32 mouse cellular contexts compared by ENCODE assay signal in the genomic region with DNA sequence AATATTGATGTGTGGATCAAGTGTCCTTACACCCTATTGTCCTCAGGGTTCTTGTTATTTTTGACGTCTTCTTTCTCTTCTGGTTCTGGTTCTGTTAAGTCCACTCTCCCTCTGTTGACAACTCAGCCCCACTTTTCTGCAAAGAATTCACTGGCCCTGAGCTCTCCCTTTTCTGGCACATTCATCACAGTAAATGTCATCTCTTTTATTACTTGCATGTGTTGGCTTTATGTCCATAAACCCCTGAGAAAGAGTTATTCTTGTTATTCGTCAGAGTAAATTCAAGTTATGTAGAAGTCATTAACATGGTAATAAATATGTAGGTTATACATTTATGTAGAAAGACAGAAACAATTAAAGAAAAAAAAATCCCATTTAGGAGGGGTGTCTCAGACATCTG. TPM values are rescaled to one million over a fixed set of nuclear protein-coding genes. Genes with fewer than 3 reads are reported as not detected.
DNase-seq lines count a peak whose midpoint lies in the region; ATAC-seq and TF ChIP-seq lines count a peak whose summit lies in the region.
"Had no signal": no experiment of that assay in that cellular context is flagged by ENCODE, and none has a peak within 500 bp of the region (broad histone marks: within the 10 kb centered on the region; RNA-seq: fewer than 3 reads in every experiment).

No protein-coding gene starts in this region.

- no peak for ATAC-seq in kidney, postnatal 0 days (replicated peaks; ENCODE audit: low FRiP score, low read depth)
- ATAC-seq: activated CD4-positive, CD25-positive, alpha-beta regulatory T cell, adult 4 months; CD4-positive, CD25-positive, alpha-beta regulatory T cell, adult 4 months; forebrain, embryonic 14.5 days; forebrain, postnatal 0 days; hindbrain, embryonic 16.5 days; inflammation-experienced regulatory T-cells, adult 6 months had no signal

- DNase-seq in kidney, postnatal 0 days (ENCODE audit: low spot score), result peak; percentile 65
- DNase-seq in kidney, adult 2 months, result no peak
- peak; percentile 18 for DNase-seq in forelimb bud, embryonic 11.5 days (ENCODE audit: low read depth, low spot score)
- no peak for DNase-seq in heart, adult 9 months (ENCODE audit: low spot score in 2 of 2)
- DNase-seq in frontal cortex, postnatal 10 days (ENCODE audit: low spot score in 2 of 2), result no peak
- DNase-seq: adrenal gland, adult 8-10 months; adrenal gland, postnatal 25 days; cerebellum, adult 11-12 months; cerebellum, adult 8-10 months; cerebellum, postnatal 10 days; cerebellum, postnatal 36 days; embryo, embryonic 11 days; forebrain, postnatal 0 days; gastrocnemius, postnatal 14 days; heart, adult 11 months; heart, postnatal 10 days; heart, postnatal 36 days had no signal

- H3K4me3 ChIP-seq in kidney, postnatal 0 days (replicated peaks; ENCODE audit: low read depth, low read length), result no peak overlapping the region
- no peak overlapping the region for H3K4me3 ChIP-seq in kidney, adult 2 months (ENCODE audit: insufficient read depth, low read depth, low read length)
- no peak overlapping the region for H3K4me3 ChIP-seq in small intestine, adult 2 months (ENCODE audit: low read depth, low read length)
- H3K4me3 ChIP-seq: embryonic facial prominence, embryonic 10.5 days; embryonic facial prominence, embryonic 13.5 days; forebrain, embryonic 10.5 days; heart, embryonic 12.5 days; heart, embryonic 15.5 days; hindbrain, embryonic 10.5 days; hindbrain, embryonic 13.5 days had no signal

- no peaks in the 10 kb centered on the region for H3K36me3 ChIP-seq in kidney, postnatal 0 days (ENCODE audit: insufficient read depth, low read length)
- no peaks in the 10 kb centered on the region for H3K36me3 ChIP-seq in kidney, adult 2 months (ENCODE audit: control insufficient read depth, insufficient read depth, low read length)
- no peaks in the 10 kb centered on the region for H3K36me3 ChIP-seq in small intestine, adult 2 months (ENCODE audit: control insufficient read depth, insufficient read depth, low read length)
- H3K36me3 ChIP-seq: embryonic facial prominence, embryonic 10.5 days; embryonic facial prominence, embryonic 13.5 days; forebrain, embryonic 10.5 days; heart, embryonic 12.5 days; heart, embryonic 15.5 days; hindbrain, embryonic 10.5 days; hindbrain, embryonic 13.5 days had no signal

- H3K9me3 ChIP-seq in kidney, postnatal 0 days (replicated peaks; ENCODE audit: low read length), result no peaks in the 10 kb centered on the region
- H3K9me3 ChIP-seq: embryonic facial prominence, embryonic 10.5 days; embryonic facial prominence, embryonic 13.5 days; forebrain, embryonic 10.5 days; heart, embryonic 12.5 days; heart, embryonic 15.5 days; hindbrain, embryonic 10.5 days; hindbrain, embryonic 13.5 days had no signal

- no peak overlapping the region for H3K4me2 ChIP-seq in kidney, postnatal 0 days (ENCODE audit: low read length)
- H3K4me2 ChIP-seq: embryonic facial prominence, embryonic 13.5 days; heart, embryonic 12.5 days; heart, embryonic 15.5 days; hindbrain, embryonic 13.5 days had no signal

- H3K9ac ChIP-seq in kidney, postnatal 0 days (ENCODE audit: low read depth, low read length), result no peak overlapping the region
- H3K9ac ChIP-seq: embryonic facial prominence, embryonic 13.5 days; forebrain, postnatal 0 days; heart, embryonic 12.5 days; heart, embryonic 15.5 days; hindbrain, embryonic 13.5 days had no signal

- WGBS in kidney, postnatal 0 days, result 38% methylated on average over 2 of the region's 2 CpGs
- 67% methylated on average over 2 of the region's 2 CpGs for WGBS in kidney, adult 2 months
- 33% methylated on average over 2 of the region's 2 CpGs for WGBS in small intestine, adult 2 months

- TF ChIP-seq POLR2A in kidney, adult 2 months (IDR thresholded peaks at IDR 0.05; ENCODE audit: low read depth, low read length), result no peak
- no peak for TF ChIP-seq POLR2A in small intestine, adult 2 months (IDR thresholded peaks at IDR 0.05; ENCODE audit: low read depth, low read length)

- no peak for TF ChIP-seq CTCF in kidney, postnatal 0 days (IDR thresholded peaks at IDR 0.05; ENCODE audit: low read depth)
- no peak for TF ChIP-seq CTCF in kidney, adult 2 months (conservative IDR thresholded peaks at IDR 0.05; ENCODE audit: insufficient read depth, insufficient read length, low read depth, low read length)
- TF ChIP-seq CTCF in small intestine, adult 2 months (IDR thresholded peaks at IDR 0.05; ENCODE audit: extremely low read depth, insufficient read length, insufficient replicate concordance, low read depth, low read length), result no peak

- H3K27me3 ChIP-seq in kidney, postnatal 0 days (ENCODE audit: insufficient read depth, low read length), result no peaks in the 10 kb centered on the region
- no peaks in the 10 kb centered on the region for H3K27me3 ChIP-seq in kidney, adult 2 months (replicated peaks; ENCODE audit: control insufficient read depth, insufficient read depth, low read length)
- no peaks in the 10 kb centered on the region for H3K27me3 ChIP-seq in small intestine, adult 2 months (ENCODE audit: control insufficient read depth, insufficient read depth, low read length)
- H3K27me3 ChIP-seq: embryonic facial prominence, embryonic 13.5 days; heart, embryonic 12.5 days; heart, embryonic 15.5 days; hindbrain, embryonic 13.5 days had no signal

- no peak overlapping the region for H3K27ac ChIP-seq in kidney, postnatal 0 days
- no peak overlapping the region for H3K27ac ChIP-seq in kidney, adult 2 months (ENCODE audit: insufficient read depth, low read depth, low read length)
- peak overlapping the region; percentile 77 for H3K27ac ChIP-seq in small intestine, adult 2 months (ENCODE audit: insufficient read depth, low read depth, low read length)
- H3K27ac ChIP-seq: embryonic facial prominence, embryonic 10.5 days; embryonic facial prominence, embryonic 13.5 days; forebrain, embryonic 10.5 days; heart, embryonic 15.5 days; hindbrain, embryonic 10.5 days; hindbrain, embryonic 13.5 days had no signal

- no peaks in the 10 kb centered on the region for H3K4me1 ChIP-seq in kidney, postnatal 0 days (replicated peaks; ENCODE audit: insufficient read depth, low read length)
- H3K4me1 ChIP-seq in kidney, adult 2 months (ENCODE audit: control insufficient read depth, insufficient read depth, low read length), result peaks cover 6% of the 10 kb centered on the region; the same call in 1 of the 2 replicates
- peaks cover 15% of the 10 kb centered on the region; the same call in 1 of the 2 replicates for H3K4me1 ChIP-seq in small intestine, adult 2 months (ENCODE audit: control insufficient read depth, insufficient read depth, insufficient read length, low read length)
- H3K4me1 ChIP-seq: hindbrain, embryonic 13.5 days had no signal

RNA-seq across cellular contexts. Expression of gene Calml3, which starts 14.6 kb away (rescaled TPM):
- polyA plus RNA-seq in kidney, postnatal 0 days (2015; fragmentation: Nextera tagmentation; extraction: Ambion mirVana), result 1.4 and 1.6 TPM in 2 replicates
- polyA plus RNA-seq in kidney, adult 2 months (2012; rRNA removed), result 1.7 and 2.5 TPM in 2 replicates
- polyA plus RNA-seq in small intestine, adult 2 months (2012; rRNA removed), result not detected in 2 replicates
- polyA plus RNA-seq: activated CD4-positive, CD25-positive, alpha-beta regulatory T cell, adult 4 months; CD4-positive, CD25-positive, alpha-beta regulatory T cell, adult 4 months; cortical plate, adult 2 months; embryonic facial prominence, embryonic 10.5 days; forebrain, embryonic 10.5 days; forebrain, embryonic 14.5 days; forebrain, postnatal 0 days; heart, embryonic 12.5 days; heart, embryonic 15.5 days; hindbrain, embryonic 13.5 days; hindbrain, embryonic 16.5 days; inflammation-experienced regulatory T-cells, adult 6 months had no signal

RNA-seq across cellular contexts. Expression of gene Calm4, which starts 48.0 kb away (rescaled TPM):
- polyA plus RNA-seq in kidney, postnatal 0 days (2015; fragmentation: Nextera tagmentation; extraction: Ambion mirVana), result not detected in 2 replicates
- not detected in 2 replicates for polyA plus RNA-seq in kidney, adult 2 months (2012; rRNA removed)
- not detected in 2 replicates for polyA plus RNA-seq in small intestine, adult 2 months (2012; rRNA removed)
- polyA plus RNA-seq: activated CD4-positive, CD25-positive, alpha-beta regulatory T cell, adult 4 months; C2C12; CD4-positive, CD25-positive, alpha-beta regulatory T cell, adult 4 months; cortical plate, adult 2 months; embryonic facial prominence, embryonic 10.5 days; forebrain, embryonic 10.5 days; forebrain, embryonic 14.5 days; forebrain, postnatal 0 days; heart, embryonic 12.5 days; hindbrain, embryonic 10.5 days; hindbrain, embryonic 13.5 days; inflammation-experienced regulatory T-cells, adult 6 months had no signal

Comparison
In these comparisons a context has a peak if more than half of its experiments do, and no peak if none do; other contexts are left out.
1. DNase-seq: peak in kidney, postnatal 0 days (single experiment) and forelimb bud, embryonic 11.5 days (single experiment); none in kidney, adult 2 months (single experiment), heart, adult 9 months (0 of 2) and frontal cortex, postnatal 10 days (0 of 2).